Mouse (Mus musculus) bone marrow, adult 2 months (tissue): Measurements from ENCODE around the gene Setd1b. TPM values are rescaled to one million over a fixed set of nuclear protein-coding genes. Genes with fewer than 3 reads are reported as not detected.

Experiments used
- H3K27ac ChIP-seq: fragments of 200-500 bp; 2 replicates; pipeline ENCODE4 v1.5.1; 2012; ENCODE audit warnings: low read depth, mild to moderate bottlenecking, control low read depth, inconsistent platforms, low read length; ENCODE audit not compliant: control insufficient read depth, poor library complexity, insufficient read depth
- H3K4me1 ChIP-seq: fragments of 200-500 bp; 2 replicates; pipeline ENCODE4 v1.6.1; 2011; ENCODE audit warnings: low read length; ENCODE audit not compliant: control insufficient read depth, insufficient read depth
- H3K4me3 ChIP-seq: fragments of 200-500 bp; replicated peaks from 2 replicates; pipeline ENCODE3; 2011; ENCODE audit warnings: mild to moderate bottlenecking, low read depth, low read length, control low read depth; ENCODE audit not compliant: control insufficient read depth
- CTCF ChIP-seq: fragments of 200-500 bp; IDR thresholded peaks from 2 replicates; pipeline ENCODE4 v1.5.1; 2011; ENCODE audit warnings: low read length, control low read depth; ENCODE audit not compliant: control insufficient read depth, insufficient read depth
- POLR2A ChIP-seq: fragments of 200-500 bp; IDR thresholded peaks from 2 replicates; pipeline ENCODE4 v1.6.1; 2011; ENCODE audit warnings: low read depth, mild to moderate bottlenecking, control low read depth, low read length, borderline replicate concordance; ENCODE audit not compliant: control insufficient read depth
- WGBS: fragments of 180-500 bp; shearing (Covaris S2); methylation state at CpG from one replicate; pipeline ENCODE4 v1.1.7; 2018; 5-methylcytosine and 5-hydroxymethylcytosine counted together
- polyA plus RNA-seq: library from polyadenylated mRNA; stranded (reverse); fragments of >200 nt; gene quantifications from 2 replicates; pipeline ENCODE4 v1.2.4, GENCODE M21; 2011; ENCODE audit warnings: low replicate concordance; ENCODE audit not compliant: missing spikeins, insufficient read depth, insufficient read length

Setd1b gene
- polyA plus RNA-seq = 27.7 and 34.2 TPM in 2 replicates

DNA sequence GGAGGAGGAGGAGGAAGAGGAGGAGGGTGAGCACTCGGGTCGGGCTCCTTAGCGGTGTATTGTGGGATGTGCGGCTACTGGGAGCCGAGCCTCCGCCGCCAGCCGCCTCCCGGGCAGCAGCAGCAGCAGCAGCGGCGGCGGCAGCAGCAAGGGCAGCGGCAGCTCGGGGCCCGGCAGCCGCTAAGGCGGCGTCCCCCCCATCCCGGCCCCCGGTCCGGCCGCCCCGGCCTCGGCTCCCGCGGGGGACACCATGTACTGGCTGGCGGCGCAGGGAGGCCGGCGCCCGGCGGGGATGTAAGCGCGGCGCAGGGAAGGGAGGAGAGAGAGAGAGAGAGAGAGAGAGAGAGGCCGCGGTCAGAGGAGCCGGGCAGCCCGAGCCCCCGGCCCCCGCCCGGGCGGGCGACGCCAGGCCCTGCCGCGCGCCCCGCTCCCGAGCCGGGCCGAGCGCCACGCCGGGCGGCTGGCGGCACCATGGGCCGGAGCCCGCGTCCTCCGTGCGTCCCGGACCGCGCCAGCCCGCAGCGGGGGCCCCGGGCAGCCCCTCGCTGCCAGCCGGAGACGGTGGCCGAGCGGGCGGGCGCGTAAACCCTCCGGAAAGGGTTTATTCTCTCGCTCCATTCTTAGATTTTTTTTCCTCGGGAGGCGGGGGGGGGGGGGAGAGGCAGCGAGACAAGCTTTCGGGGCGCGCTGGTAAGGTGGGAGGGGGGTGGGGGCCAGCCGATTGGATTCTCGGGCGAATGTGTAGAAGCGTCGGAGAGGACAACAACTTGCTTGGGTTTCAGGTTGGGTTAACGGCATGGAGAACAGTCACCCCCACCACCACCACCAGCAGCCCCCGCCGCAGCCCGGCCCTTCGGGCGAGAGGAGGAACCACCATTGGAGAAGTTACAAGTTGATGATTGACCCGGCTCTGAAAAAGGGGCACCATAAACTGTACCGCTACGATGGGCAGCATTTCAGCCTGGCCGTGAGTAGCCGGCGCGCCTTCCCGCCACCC, at the start of gene Setd1b:
Gene Setd1b, plus strand, starts transcription at position 33 of the 997 bp plus-strand sequence.
- 1% methylated on average over 91 of the region's 103 CpGs for WGBS
- Histone ChIP-seq H3K4me1 (no peaks in the 10 kb centered on the region; the same call in none of the 2 replicates), H3K4me3 (peak within 1 kb of the TSS; percentile 87), H3K27ac (peak within 1 kb of the TSS; percentile 99)
- no peak for TF ChIP-seq CTCF
- TF ChIP-seq POLR2A = peak; percentile 70; the same call in 1 of the 2 replicates

DNA sequence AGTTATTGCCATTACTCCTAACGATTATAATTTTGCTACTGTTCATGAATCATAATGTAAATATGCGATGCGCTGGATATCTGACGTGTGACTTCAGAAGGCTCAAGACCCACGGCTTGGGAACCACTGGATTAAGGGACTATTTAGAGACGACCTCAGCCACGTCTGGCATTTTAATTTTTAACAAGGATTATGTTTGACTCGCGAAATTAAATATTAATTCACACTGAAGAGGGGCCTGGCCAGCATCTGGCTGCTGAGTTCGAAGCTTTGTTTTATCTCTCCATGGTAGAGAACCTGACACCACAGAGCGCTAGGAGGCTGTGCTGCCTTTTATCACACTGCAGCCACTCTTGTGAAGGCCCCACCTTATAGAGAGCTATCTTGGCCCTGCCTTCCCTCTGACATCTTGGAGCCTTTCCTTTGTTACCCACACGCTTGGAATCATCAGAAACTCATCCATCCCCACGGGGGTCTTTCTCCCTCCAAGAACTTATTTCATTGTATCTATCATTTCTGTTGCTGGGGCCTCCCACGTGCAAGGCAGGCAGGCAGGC, 48.8 kb upstream of the Setd1b start:
- 68% methylated on average over 14 of the region's 14 CpGs for WGBS
- Histone ChIP-seq H3K27ac (peak overlapping the region; percentile 95), H3K4me1 (peaks cover 9% of the 10 kb centered on the region), H3K4me3 (no peak overlapping the region)
- TF ChIP-seq CTCF = no peak
- 0 out of 2 replicates have a peak, but pooled peaks have one; percentile 6 for TF ChIP-seq POLR2A

DNA sequence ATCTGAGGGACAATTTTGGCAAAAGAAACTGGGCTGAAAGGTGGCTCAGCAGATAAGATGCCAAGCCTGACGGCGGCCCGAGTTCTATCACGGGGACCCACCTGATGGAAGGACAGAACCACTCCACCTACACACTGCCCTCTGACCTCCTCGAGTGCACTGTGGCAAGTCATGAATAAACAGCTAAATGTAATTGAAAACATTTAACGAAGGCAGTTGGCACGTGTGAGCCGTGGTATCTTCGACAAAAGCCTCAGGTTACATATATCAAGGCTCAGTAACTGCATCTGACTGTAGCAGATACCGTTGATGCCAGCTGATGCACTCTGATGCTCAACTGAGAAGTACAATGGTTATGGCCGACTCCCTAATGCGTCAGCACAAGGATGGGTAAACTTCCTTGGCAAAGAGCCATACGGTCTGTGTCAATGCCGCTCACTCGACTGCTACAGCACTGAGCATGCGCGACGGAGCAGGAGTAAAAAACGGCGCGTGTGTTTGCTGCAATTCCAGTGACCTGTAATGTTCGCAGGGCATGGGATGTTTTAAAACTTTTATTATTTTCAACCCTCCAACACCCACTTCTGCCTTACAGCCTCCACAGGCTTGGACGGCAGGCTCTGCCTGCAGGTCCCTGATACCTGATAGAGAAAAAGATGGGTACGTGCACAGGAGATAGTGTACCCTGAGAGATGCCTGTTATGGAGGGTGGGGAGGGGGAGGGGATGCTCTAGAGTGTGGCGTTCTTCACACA, 47.6 kb upstream of the Setd1b start:
- Histone ChIP-seq H3K27ac (peak overlapping the region; percentile 95), H3K4me3 (peak overlapping the region; percentile 15), H3K4me1 (peaks cover 9% of the 10 kb centered on the region)
- no peak for TF ChIP-seq CTCF
- TF ChIP-seq POLR2A = no peak
- 64% methylated on average over 25 of the region's 25 CpGs for WGBS

DNA sequence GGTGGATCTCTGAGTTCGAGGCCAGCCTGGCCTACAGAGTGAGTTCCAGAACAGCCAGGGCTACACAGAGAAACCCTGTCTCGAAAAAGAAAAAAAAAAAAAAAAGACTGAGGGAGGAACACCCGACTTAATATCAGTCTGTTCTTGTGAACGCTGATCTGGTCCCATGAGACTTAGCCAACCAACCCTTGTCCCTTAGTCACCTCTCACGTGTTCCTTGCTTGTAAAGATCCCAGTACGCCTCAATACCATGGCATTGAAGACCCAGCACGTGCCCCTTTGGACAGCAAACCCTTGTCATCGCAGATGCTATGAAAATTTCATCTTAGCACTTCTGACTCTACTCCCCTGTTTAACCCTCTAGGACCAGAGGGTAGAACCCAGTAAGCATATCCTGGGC, 45.7 kb upstream of the Setd1b start:
- Histone ChIP-seq H3K4me1 (peaks cover 8% of the 10 kb centered on the region), H3K27ac (no peak overlapping the region), H3K4me3 (no peak overlapping the region)
- WGBS = 84% methylated on average over 8 of the region's 8 CpGs
- TF ChIP-seq POLR2A = no peak
- no peak for TF ChIP-seq CTCF

DNA sequence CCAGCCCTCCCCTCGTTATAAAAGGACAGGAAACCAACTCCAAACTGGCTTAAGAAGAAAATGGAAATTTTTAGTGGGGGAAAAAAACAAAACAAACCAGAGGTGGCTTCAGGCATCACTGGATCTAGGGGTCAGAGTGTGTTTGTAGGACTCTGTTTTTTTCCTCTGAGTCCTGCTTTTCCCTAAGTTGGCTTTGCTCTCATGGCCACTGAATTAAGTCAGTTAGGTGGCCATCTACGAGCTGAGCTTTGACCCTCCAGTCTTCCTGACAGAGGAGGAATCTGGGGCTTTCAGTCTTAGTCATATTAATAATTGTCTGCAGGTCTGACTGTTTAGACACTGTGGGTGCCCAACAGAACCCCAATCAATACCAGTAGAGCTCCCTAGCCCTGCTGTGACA, 43.5 kb upstream of the Setd1b start:
- H3K27ac ChIP-seq = no peak overlapping the region
- no peak overlapping the region for H3K4me3 ChIP-seq
- no peak for TF ChIP-seq POLR2A
- no peak for TF ChIP-seq CTCF
- 76% methylated on average over 2 of the region's 2 CpGs for WGBS
- peaks cover 2% of the 10 kb centered on the region; the same call in 1 of the 2 replicates for H3K4me1 ChIP-seq

DNA sequence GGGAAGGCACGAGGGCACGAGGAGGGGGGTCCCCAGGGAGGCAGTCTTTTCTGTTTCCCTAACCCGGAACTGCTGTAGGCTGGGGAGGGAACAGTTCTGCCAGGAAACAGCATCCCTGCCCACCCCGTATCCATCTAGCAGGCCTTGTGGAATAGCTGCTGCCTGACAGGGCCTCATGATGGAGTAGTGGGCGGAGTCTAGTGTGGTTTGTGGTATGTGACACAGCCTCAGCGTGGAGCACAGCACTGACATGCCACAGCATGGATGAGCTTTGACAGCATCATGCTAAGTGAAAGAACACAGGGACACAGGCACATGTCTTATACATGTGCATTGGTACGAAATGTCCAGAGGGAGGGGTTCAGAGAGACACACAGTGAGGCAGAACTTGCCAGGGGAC, 39.6 kb upstream of the Setd1b start:
- no peak overlapping the region for H3K4me3 ChIP-seq
- no peaks in the 10 kb centered on the region for H3K4me1 ChIP-seq
- TF ChIP-seq POLR2A = no peak
- no peak for TF ChIP-seq CTCF
- H3K27ac ChIP-seq = no peak overlapping the region
- 58% methylated on average over 7 of the region's 7 CpGs for WGBS

DNA sequence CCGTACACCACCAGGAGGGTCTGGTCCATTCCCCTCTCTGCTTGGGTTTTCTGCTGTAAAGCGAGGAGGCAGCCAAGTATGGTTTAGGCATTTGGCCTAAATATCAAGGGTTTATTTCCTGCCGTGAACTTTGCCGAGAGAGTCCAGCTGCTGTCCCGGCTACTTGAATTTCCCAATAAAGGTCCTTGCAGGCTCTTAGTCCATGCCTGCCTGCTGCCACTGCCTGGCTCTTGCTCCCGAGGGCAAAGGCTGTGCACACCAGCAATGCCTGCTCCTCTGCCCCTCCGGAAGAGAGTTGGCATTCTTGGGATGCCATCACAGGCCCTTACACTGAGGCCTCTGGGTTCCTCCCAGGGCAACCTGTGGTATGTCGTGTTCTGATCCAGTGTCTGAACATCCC, 38.4 kb upstream of the Setd1b start:
- H3K4me3 ChIP-seq = no peak overlapping the region
- 94% methylated on average over 8 of the region's 8 CpGs for WGBS
- no peak for TF ChIP-seq CTCF
- no peak for TF ChIP-seq POLR2A
- no peak overlapping the region for H3K27ac ChIP-seq
- H3K4me1 ChIP-seq = no peaks in the 10 kb centered on the region

DNA sequence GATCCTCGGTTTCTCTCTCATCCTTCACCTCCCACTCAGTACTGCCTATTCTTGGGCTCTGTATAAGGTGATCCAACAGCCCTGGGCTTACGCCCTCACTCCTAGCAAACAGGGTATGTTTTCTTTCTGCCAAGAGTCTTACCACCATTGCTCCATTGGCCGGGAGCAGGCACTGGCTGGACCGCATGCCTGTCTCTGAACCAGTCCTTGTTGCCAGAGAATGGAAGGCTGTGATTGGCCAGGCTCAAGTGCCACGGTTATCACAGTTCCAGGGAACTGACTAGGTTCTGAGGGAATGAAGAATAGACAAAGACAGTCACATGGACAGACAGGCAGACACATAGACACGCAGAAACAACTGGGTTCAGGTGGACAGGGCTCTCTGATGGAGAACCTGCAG, 37.2 kb upstream of the Setd1b start:
- Histone ChIP-seq H3K27ac (no peak overlapping the region), H3K4me1 (no peaks in the 10 kb centered on the region), H3K4me3 (no peak overlapping the region)
- 88% methylated on average over 6 of the region's 6 CpGs for WGBS
- TF ChIP-seq POLR2A (no peak), CTCF (no peak)
